20 mouse cellular contexts compared by ENCODE assay signal in genomic region chr11:49772251-49772650, GRCm38 (mm10). TPM values are rescaled to one million over a fixed set of nuclear protein-coding genes. Genes with fewer than 3 reads are reported as not detected.
A peak's percentile ranks its signal among the peaks of the same experiment; 100 is the strongest.
DNase-seq lines count a peak whose midpoint lies in the region; ATAC-seq and TF ChIP-seq lines count a peak whose summit lies in the region.
"Had no signal": no experiment of that assay in that cellular context is flagged by ENCODE, and none has a peak within 500 bp of the region (broad histone marks: within the 10 kb centered on the region; RNA-seq: fewer than 3 reads in every experiment).

No protein-coding gene starts in this region.

- 0 out of 2 replicates have a peak, but pooled peaks have one; percentile 9 for TF ChIP-seq CTCF in bone marrow, adult 2 months (IDR thresholded peaks at IDR 0.05; ENCODE audit: control insufficient read depth, insufficient read depth, low read length)

- no peak for TF ChIP-seq POLR2A in bone marrow, adult 2 months (IDR thresholded peaks at IDR 0.05; ENCODE audit: borderline replicate concordance, control insufficient read depth, low read depth, low read length)

- H3K9me3 ChIP-seq in midbrain, embryonic 11.5 days (ENCODE audit: control insufficient read depth, low read length) = no peaks in the 10 kb centered on the region
- no peaks in the 10 kb centered on the region for H3K9me3 ChIP-seq in midbrain, embryonic 10.5 days (replicated peaks)
- H3K9me3 ChIP-seq: embryonic facial prominence, embryonic 12.5 days; forebrain, embryonic 10.5 days; G1E; liver, embryonic 13.5 days; neural tube, embryonic 15.5 days had no signal

- H3K4me3 ChIP-seq in midbrain, embryonic 11.5 days (ENCODE audit: low read depth, low read length) = no peak overlapping the region
- H3K4me3 ChIP-seq in midbrain, embryonic 10.5 days = no peak overlapping the region
- H3K4me3 ChIP-seq in bone marrow, adult 2 months (replicated peaks; ENCODE audit: control insufficient read depth, low read depth, low read length) = no peak overlapping the region
- H3K4me3 ChIP-seq: embryonic facial prominence, embryonic 12.5 days; forebrain, embryonic 10.5 days; liver, embryonic 13.5 days; neural tube, embryonic 15.5 days had no signal

- ATAC-seq in midbrain, embryonic 11.5 days (ENCODE audit: low FRiP score) = no peak
- ATAC-seq in megakaryocyte-erythroid progenitor cell, adult 5-6 weeks (replicated peaks; ENCODE audit: low FRiP score, low TSS enrichment, poor library complexity, severe bottlenecking) = peak; percentile 68
- ATAC-seq: hindbrain, embryonic 16.5 days had no signal

- no peak overlapping the region for H3K27ac ChIP-seq in midbrain, embryonic 11.5 days (ENCODE audit: low read depth, low read length)
- H3K27ac ChIP-seq in midbrain, embryonic 10.5 days (replicated peaks) = no peak overlapping the region
- H3K27ac ChIP-seq in bone marrow, adult 2 months (ENCODE audit: control insufficient read depth, insufficient read depth, low read depth, low read length, poor library complexity) = no peak overlapping the region
- H3K27ac ChIP-seq: embryonic facial prominence, embryonic 12.5 days; forebrain, embryonic 10.5 days; liver, embryonic 13.5 days; neural tube, embryonic 15.5 days had no signal

- WGBS in midbrain, embryonic 11.5 days = 78% methylated on average over 5 of the region's 5 CpGs
- WGBS in midbrain, embryonic 10.5 days = 66% methylated on average over 5 of the region's 5 CpGs
- WGBS in bone marrow, adult 2 months = 21% methylated on average over 5 of the region's 5 CpGs

- no peaks in the 10 kb centered on the region for H3K27me3 ChIP-seq in midbrain, embryonic 11.5 days (ENCODE audit: control insufficient read depth, insufficient read depth, low read length)
- H3K27me3 ChIP-seq in midbrain, embryonic 10.5 days (ENCODE audit: low read depth, poor library complexity, severe bottlenecking) = no peaks in the 10 kb centered on the region
- H3K27me3 ChIP-seq: embryonic facial prominence, embryonic 12.5 days; liver, embryonic 13.5 days; neural tube, embryonic 15.5 days had no signal

- no peak overlapping the region for H3K4me2 ChIP-seq in midbrain, embryonic 11.5 days
- H3K4me2 ChIP-seq: embryonic facial prominence, embryonic 12.5 days; liver, embryonic 13.5 days; neural tube, embryonic 15.5 days had no signal

- H3K4me1 ChIP-seq in midbrain, embryonic 11.5 days (ENCODE audit: control insufficient read depth, insufficient read depth, low read length) = no peaks in the 10 kb centered on the region
- peaks cover 7% of the 10 kb centered on the region for H3K4me1 ChIP-seq in midbrain, embryonic 10.5 days
- H3K4me1 ChIP-seq in bone marrow, adult 2 months (ENCODE audit: control insufficient read depth, insufficient read depth, low read length) = no peaks in the 10 kb centered on the region; the same call in 1 of the 2 replicates
- H3K4me1 ChIP-seq: embryonic facial prominence, embryonic 12.5 days; liver, embryonic 13.5 days; neural tube, embryonic 15.5 days had no signal

- H3K9ac ChIP-seq in midbrain, embryonic 11.5 days (ENCODE audit: low read length) = no peak overlapping the region
- H3K9ac ChIP-seq: embryonic facial prominence, embryonic 12.5 days; liver, embryonic 13.5 days; neural tube, embryonic 15.5 days had no signal

- peak; percentile 6 for DNase-seq in midbrain, embryonic 11.5 days (ENCODE audit: low spot score, missing footprints)
- DNase-seq in midbrain, embryonic 10.5 days (ENCODE audit: low spot score) = no peak
- DNase-seq in thymus, postnatal 36 days = peak; percentile 34 to 51
- DNase-seq in embryo, embryonic 10.5 days (ENCODE audit: low spot score) = no peak
- DNase-seq in frontal cortex, adult 2 months (ENCODE audit: extremely low spot score in 1 of 2, low spot score in 1 of 2) = no peak
- DNase-seq in cerebellum, postnatal 25 days = no peak
- DNase-seq: cerebellum, adult 9-10 months; kidney, adult 9 months; layer of hippocampus, adult 9-11 months; liver, embryonic 13.5 days; lung, postnatal 4 days; right cerebral cortex, adult 18-20 months; spleen, adult 18-20 months had no signal

- H3K36me3 ChIP-seq in midbrain, embryonic 11.5 days (ENCODE audit: control insufficient read depth, insufficient read depth, low read length) = no peaks in the 10 kb centered on the region
- no peaks in the 10 kb centered on the region for H3K36me3 ChIP-seq in midbrain, embryonic 10.5 days
- H3K36me3 ChIP-seq: embryonic facial prominence, embryonic 12.5 days; forebrain, embryonic 10.5 days; G1E; liver, embryonic 13.5 days; neural tube, embryonic 15.5 days had no signal

RNA-seq across cellular contexts. Expression of gene Gfpt2, which starts 21.7 kb away (rescaled TPM):
- 8.7 and 9.9 TPM in 2 replicates for polyA plus RNA-seq in midbrain, embryonic 11.5 days (2014; fragmentation: Nextera tagmentation; extraction: Ambion mirVana)
- polyA plus RNA-seq in midbrain, embryonic 10.5 days (2016; fragmentation: Nextera tagmentation; extraction: Ambion mirVana) = 13.9 and 16.7 TPM in 2 replicates
- polyA plus RNA-seq in bone marrow, adult 2 months (2011; ENCODE audit: insufficient read depth, insufficient read length, low replicate concordance, missing spikeins) = 3.2 TPM in 1 of 2 replicates, not detected in the other
- total RNA-seq in megakaryocyte-erythroid progenitor cell, adult 5-6 weeks (2014; fragmentation: Nextera tagmentation) = 0.87 and 1.0 TPM in 2 replicates
- 2.3 and 2.9 TPM in 2 replicates for total RNA-seq in megakaryocyte-erythroid progenitor cell, adult 5-6 weeks (2017)
- 12.5 and 13.0 TPM in 2 replicates for polyA plus RNA-seq in frontal cortex, adult 2 months (2012; rRNA removed)
- polyA plus RNA-seq: G1E had no signal

RNA-seq across cellular contexts. Expression of gene Cnot6, which starts 59.7 kb away (rescaled TPM):
- 55.9 and 60.1 TPM in 2 replicates for polyA plus RNA-seq in midbrain, embryonic 11.5 days (2014; fragmentation: Nextera tagmentation; extraction: Ambion mirVana)
- polyA plus RNA-seq in midbrain, embryonic 10.5 days (2016; fragmentation: Nextera tagmentation; extraction: Ambion mirVana) = 57.8 and 58.3 TPM in 2 replicates
- polyA plus RNA-seq in bone marrow, adult 2 months (2011; ENCODE audit: insufficient read depth, insufficient read length, low replicate concordance, missing spikeins) = 19.7 and 20.2 TPM in 2 replicates
- 104 and 127 TPM in 2 replicates for total RNA-seq in megakaryocyte-erythroid progenitor cell, adult 5-6 weeks (2014; fragmentation: Nextera tagmentation)
- 69.7 and 111 TPM in 2 replicates for total RNA-seq in megakaryocyte-erythroid progenitor cell, adult 5-6 weeks (2017)
- 35.1 and 36.4 TPM in 2 replicates for polyA plus RNA-seq in frontal cortex, adult 2 months (2012; rRNA removed)

Comparison
In these comparisons a context has a peak if more than half of its experiments do, and no peak if none do; other contexts are left out.
1. DNase-seq: peak in midbrain, embryonic 11.5 days (single experiment) and thymus, postnatal 36 days (2 of 2); none in midbrain, embryonic 10.5 days (single experiment), embryo, embryonic 10.5 days (single experiment), frontal cortex, adult 2 months (0 of 2) and cerebellum, postnatal 25 days (0 of 2).